Comparison of ENCODE assay signal across 9 mouse cellular contexts in genomic region chr15:60760015-60760437, GRCm38 (mm10).
DNase-seq lines count a peak whose midpoint lies in the region; ATAC-seq lines count a peak whose summit lies in the region.
"Had no signal": no experiment of that assay in that cellular context is flagged by ENCODE, and none has a peak within 500 bp of the region (broad histone marks: within the 10 kb centered on the region; RNA-seq: fewer than 3 reads in every experiment).

No protein-coding gene starts in this region.

- H3K27ac ChIP-seq in forebrain, embryonic 15.5 days (replicated peaks): no peak overlapping the region
- H3K27ac ChIP-seq in hindbrain, embryonic 11.5 days (ENCODE audit: low read depth, low read length): no peak overlapping the region
- H3K27ac ChIP-seq in midbrain, embryonic 12.5 days (replicated peaks): no peak overlapping the region
- H3K27ac ChIP-seq: stomach, embryonic 15.5 days had no signal

- H3K4me2 ChIP-seq in forebrain, embryonic 15.5 days (replicated peaks): no peak overlapping the region
- no peak overlapping the region for H3K4me2 ChIP-seq in hindbrain, embryonic 11.5 days (replicated peaks; ENCODE audit: low read depth, low read length)
- no peak overlapping the region for H3K4me2 ChIP-seq in midbrain, embryonic 12.5 days (replicated peaks)
- H3K4me2 ChIP-seq: stomach, embryonic 15.5 days had no signal

- peak; percentile 70 for ATAC-seq in forebrain, embryonic 15.5 days (replicated peaks)
- peak; percentile 61 for ATAC-seq in hindbrain, embryonic 11.5 days (ENCODE audit: low FRiP score)
- ATAC-seq in midbrain, embryonic 12.5 days (ENCODE audit: low FRiP score, low read depth): peak; percentile 56; the same call in 1 of the 2 replicates

- DNase-seq in left cerebral cortex, postnatal 14 days (ENCODE audit: low spot score in 2 of 2): peak; percentile 6 to 9
- DNase-seq in left cerebral cortex, adult 11 months (ENCODE audit: low spot score): no peak
- DNase-seq in cerebellum, adult 11 months: peak; percentile 1
- DNase-seq in hindbrain, embryonic 11.5 days (ENCODE audit: low spot score): peak; percentile 77
- DNase-seq in layer of hippocampus, postnatal 10 days (ENCODE audit: low spot score in 2 of 2): peak; percentile 24 to 46
- DNase-seq in testis, postnatal 10 days (ENCODE audit: low spot score): peak; percentile 86

- 31% methylated on average over 6 of the region's 6 CpGs for WGBS in forebrain, embryonic 15.5 days
- 40% methylated on average over 5 of the region's 6 CpGs for WGBS in hindbrain, embryonic 11.5 days
- WGBS in midbrain, embryonic 12.5 days: 34% methylated on average over 6 of the region's 6 CpGs

- H3K27me3 ChIP-seq in forebrain, embryonic 15.5 days: no peaks in the 10 kb centered on the region
- H3K27me3 ChIP-seq in hindbrain, embryonic 11.5 days (ENCODE audit: control insufficient read depth, insufficient read depth, low read length): no peaks in the 10 kb centered on the region
- H3K27me3 ChIP-seq in midbrain, embryonic 12.5 days: no peaks in the 10 kb centered on the region
- H3K27me3 ChIP-seq: stomach, embryonic 15.5 days had no signal

- no peaks in the 10 kb centered on the region for H3K36me3 ChIP-seq in forebrain, embryonic 15.5 days
- no peaks in the 10 kb centered on the region for H3K36me3 ChIP-seq in hindbrain, embryonic 11.5 days (ENCODE audit: control insufficient read depth, insufficient read depth, low read length)
- no peaks in the 10 kb centered on the region for H3K36me3 ChIP-seq in midbrain, embryonic 12.5 days
- H3K36me3 ChIP-seq: stomach, embryonic 15.5 days had no signal

- H3K4me1 ChIP-seq in forebrain, embryonic 15.5 days: no peaks in the 10 kb centered on the region
- H3K4me1 ChIP-seq in hindbrain, embryonic 11.5 days (replicated peaks; ENCODE audit: control insufficient read depth, insufficient read depth, low read length): no peaks in the 10 kb centered on the region
- H3K4me1 ChIP-seq in midbrain, embryonic 12.5 days: no peaks in the 10 kb centered on the region
- H3K4me1 ChIP-seq: stomach, embryonic 15.5 days had no signal

- no peaks in the 10 kb centered on the region for H3K9me3 ChIP-seq in forebrain, embryonic 15.5 days
- H3K9me3 ChIP-seq in hindbrain, embryonic 11.5 days (ENCODE audit: control insufficient read depth, low read length): no peaks in the 10 kb centered on the region
- H3K9me3 ChIP-seq in midbrain, embryonic 12.5 days: no peaks in the 10 kb centered on the region
- H3K9me3 ChIP-seq: stomach, embryonic 15.5 days had no signal

- no peak overlapping the region for H3K4me3 ChIP-seq in forebrain, embryonic 15.5 days
- H3K4me3 ChIP-seq in hindbrain, embryonic 11.5 days (ENCODE audit: low read depth, low read length): no peak overlapping the region
- no peak overlapping the region for H3K4me3 ChIP-seq in midbrain, embryonic 12.5 days
- H3K4me3 ChIP-seq: stomach, embryonic 15.5 days had no signal

- intact Hi-C loops in left cerebral cortex, postnatal 14 days (cut with DNase I): no loop called here

- no peak overlapping the region for H3K9ac ChIP-seq in forebrain, embryonic 15.5 days (replicated peaks)
- no peak overlapping the region for H3K9ac ChIP-seq in hindbrain, embryonic 11.5 days (ENCODE audit: low read depth, low read length)
- no peak overlapping the region for H3K9ac ChIP-seq in midbrain, embryonic 12.5 days (replicated peaks)
- H3K9ac ChIP-seq: stomach, embryonic 15.5 days had no signal
